Mouse (Mus musculus) cerebellum, adult 2 months (tissue): Measurements from ENCODE around the gene Ecel1. TPM values are rescaled to one million over a fixed set of nuclear protein-coding genes. Genes with fewer than 3 reads are reported as not detected.

ENCODE experiments used
- DNase-seq, 2 experiments: peaks; one replicate each; pipeline ENCODE4 v3.0.0; 2021
- H3K27ac ChIP-seq: fragments of 200-500 bp; 2 replicates; pipeline ENCODE4 v1.5.1; 2012; ENCODE audit warnings: low read length, control low read depth, inconsistent platforms; ENCODE audit not compliant: insufficient read depth
- H3K27me3 ChIP-seq: fragments of 200-500 bp; 2 replicates; pipeline ENCODE4 v1.6.1; 2012; ENCODE audit warnings: inconsistent platforms, mild to moderate bottlenecking, low read length, moderate library complexity; ENCODE audit not compliant: control insufficient read depth, insufficient read depth
- H3K4me1 ChIP-seq: fragments of 200-500 bp; 2 replicates; pipeline ENCODE4 v1.6.1; 2011; ENCODE audit warnings: low read length; ENCODE audit not compliant: control insufficient read depth, insufficient read depth
- H3K4me3 ChIP-seq: fragments of 200-500 bp; replicated peaks from 2 replicates; pipeline ENCODE3; 2011; ENCODE audit warnings: mild to moderate bottlenecking, low read depth, low read length, control low read depth; ENCODE audit not compliant: insufficient read depth
- CTCF ChIP-seq: fragments of 200-500 bp; IDR thresholded peaks from 2 replicates; pipeline ENCODE4 v1.5.1; 2011; ENCODE audit warnings: low read depth, mild to moderate bottlenecking, control low read depth, low read length, moderate library complexity, borderline replicate concordance; ENCODE audit not compliant: insufficient read depth
- POLR2A ChIP-seq: fragments of 200-500 bp; IDR thresholded peaks from 2 replicates; pipeline ENCODE4 v1.6.1; 2011; ENCODE audit warnings: low read length, control low read depth, borderline replicate concordance; ENCODE audit not compliant: insufficient read depth
- WGBS: fragments of 180-500 bp; shearing (Covaris S2); methylation state at CpG from one replicate; pipeline ENCODE4 v1.1.7; 2018; 5-methylcytosine and 5-hydroxymethylcytosine counted together
- polyA plus RNA-seq: library from polyadenylated mRNA; depleted of rRNA; stranded (reverse); fragments of >200 nt; gene quantifications from 2 replicates; pipeline ENCODE4 v1.2.3, GENCODE M21; 2012

Gene Ecel1
- polyA plus RNA-seq, 1 experiment, result 16.0 TPM

GRCm38 (mm10) chr1:87180896-87181295 lies 24.6 kb upstream of the Ecel1 start:
- Histone ChIP-seq H3K4me1 (no peaks in the 10 kb centered on the region), H3K4me3 (no peak overlapping the region), H3K27ac (no peak overlapping the region), H3K27me3 (no peaks in the 10 kb centered on the region)
- no peak for DNase-seq
- WGBS, result 69% methylated on average over 5 of the region's 5 CpGs
- TF ChIP-seq CTCF (no peak), POLR2A (no peak)

GRCm38 (mm10) chr1:87175852-87176292 lies 19.6 kb upstream of the Ecel1 start:
- no peak overlapping the region for H3K27ac ChIP-seq
- no peaks in the 10 kb centered on the region; the same call in 1 of the 2 replicates for H3K27me3 ChIP-seq
- DNase-seq, result no peak
- H3K4me3 ChIP-seq, result no peak overlapping the region
- TF ChIP-seq CTCF, result no peak
- TF ChIP-seq POLR2A, result no peak
- WGBS, result 18% methylated on average over 11 of the region's 11 CpGs
- H3K4me1 ChIP-seq, result no peaks in the 10 kb centered on the region

- TF ChIP-seq POLR2A, result no peak
- peak; percentile 62 for TF ChIP-seq CTCF
- no peaks in the 10 kb centered on the region for H3K4me1 ChIP-seq
- DNase-seq, result peak; percentile 17 to 52
- peaks cover 1% of the 10 kb centered on the region; the same call in 1 of the 2 replicates for H3K27me3 ChIP-seq
- no peak overlapping the region for H3K4me3 ChIP-seq
- no peak overlapping the region for H3K27ac ChIP-seq
- 20% methylated on average over 28 of the region's 28 CpGs for whole genome bisulfite sequencing
Observed at GRCm38 (mm10) chr1:87174006-87174955, 18.0 kb upstream of the Ecel1 start.

- no peak for TF ChIP-seq POLR2A
- TF ChIP-seq CTCF, result no peak
- Histone ChIP-seq H3K27ac (no peak overlapping the region), H3K4me1 (no peaks in the 10 kb centered on the region; the same call in 1 of the 2 replicates), H3K4me3 (no peak overlapping the region), H3K27me3 (peaks cover 1% of the 10 kb centered on the region; the same call in 1 of the 2 replicates)
- WGBS, result 70% methylated on average over 9 of the region's 9 CpGs
- no peak for DNase-seq
Observed at GRCm38 (mm10) chr1:87172316-87172715, 16.0 kb upstream of the Ecel1 start.

GRCm38 (mm10) chr1:87171312-87171711 lies 15.0 kb upstream of the Ecel1 start:
- Histone ChIP-seq H3K27me3 (peaks cover 1% of the 10 kb centered on the region; the same call in 1 of the 2 replicates), H3K4me3 (no peak overlapping the region), H3K27ac (no peak overlapping the region), H3K4me1 (no peaks in the 10 kb centered on the region; the same call in 1 of the 2 replicates)
- DNase-seq, result no peak
- WGBS, result 92% methylated on average over 1 of the region's 1 CpGs
- no peak for TF ChIP-seq POLR2A
- TF ChIP-seq CTCF, result no peak

GRCm38 (mm10) chr1:87170458-87170857 lies 14.1 kb upstream of the Ecel1 start:
- Histone ChIP-seq H3K27me3 (peaks cover 1% of the 10 kb centered on the region; the same call in 1 of the 2 replicates), H3K27ac (no peak overlapping the region), H3K4me1 (no peaks in the 10 kb centered on the region; the same call in 1 of the 2 replicates), H3K4me3 (no peak overlapping the region)
- TF ChIP-seq POLR2A (no peak), CTCF (no peak)
- 15% methylated on average over 19 of the region's 19 CpGs for WGBS
- DNase-seq, result no peak

GRCm38 (mm10) chr1:87164796-87165184 lies 8.5 kb upstream of the Ecel1 start:
- Histone ChIP-seq H3K27ac (no peak overlapping the region), H3K4me3 (no peak overlapping the region), H3K4me1 (no peaks in the 10 kb centered on the region; the same call in 1 of the 2 replicates), H3K27me3 (no peaks in the 10 kb centered on the region)
- 59% methylated on average over 9 of the region's 9 CpGs for WGBS
- no peak for TF ChIP-seq CTCF
- DNase-seq, result no peak
